Mouse (Mus musculus): ENCODE results near the gene Vsx1.

DNA sequence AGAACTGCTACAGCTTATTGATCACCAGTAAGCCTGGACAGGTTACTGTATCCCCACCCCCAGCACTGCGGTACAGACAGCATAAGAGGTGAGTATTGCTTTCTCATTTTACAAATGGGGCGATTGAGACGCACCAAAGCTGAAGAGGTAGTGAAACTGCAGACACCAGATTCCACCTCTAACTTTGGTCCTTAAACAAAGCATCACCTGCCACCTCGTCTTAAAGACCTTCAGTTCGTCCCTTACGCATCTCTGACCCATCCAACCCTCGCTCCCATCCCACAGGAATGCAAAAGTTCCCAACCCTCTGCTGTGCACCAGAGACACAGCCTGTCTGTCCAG is 22.5 kb downstream of the Vsx1 start:
- TF ChIP-seq CTCF (conservative IDR thresholded peaks at IDR 0.05; ENCODE audit: low read length) (no peak), NANOG (IDR thresholded peaks at IDR 0.05; ENCODE audit: borderline replicate concordance, low read length) (no peak), POU5F1 (IDR thresholded peaks at IDR 0.05; ENCODE audit: borderline replicate concordance, low read length) (no peak)
